In the genomic region with DNA sequence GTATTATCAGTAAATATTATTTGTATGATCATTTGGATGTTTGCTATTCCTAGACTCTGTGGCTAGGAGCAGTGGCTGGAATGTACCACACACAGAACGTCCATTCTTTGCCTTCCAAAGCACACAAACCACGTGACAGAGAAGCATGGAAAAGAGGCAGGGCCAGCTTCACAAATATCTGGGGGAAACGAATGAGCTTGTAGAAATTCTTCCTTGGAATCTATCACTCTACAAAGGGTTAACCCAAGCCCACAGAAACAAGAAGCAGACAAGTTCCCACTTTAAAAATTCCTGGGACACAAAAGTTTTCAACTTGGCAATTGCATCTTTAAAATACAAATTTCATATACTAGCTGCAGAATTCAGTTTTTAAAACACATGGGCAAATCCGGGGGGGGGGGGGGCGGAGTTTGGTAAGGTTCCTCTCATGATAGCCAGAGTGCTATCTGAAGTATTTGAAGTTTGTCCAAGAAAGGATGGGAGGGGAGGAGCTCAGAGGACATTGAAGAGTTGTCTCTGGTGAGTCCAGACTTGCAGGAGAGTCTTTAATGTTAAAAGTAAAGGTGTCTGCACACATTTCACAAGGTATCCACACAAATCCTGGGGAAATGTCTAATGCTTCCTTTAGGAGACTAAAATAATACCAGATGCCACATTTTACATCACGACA, we compare ENCODE assay signal across 9 mouse cellular contexts.
DNase-seq lines count a peak whose midpoint lies in the region; ATAC-seq and TF ChIP-seq lines count a peak whose summit lies in the region.
"Had no signal": no experiment of that assay in that cellular context is flagged by ENCODE, and none has a peak within 500 bp of the region (broad histone marks: within the 10 kb centered on the region; RNA-seq: fewer than 3 reads in every experiment).

No protein-coding gene starts in this region.

- H3K27me3 ChIP-seq in MEL (ENCODE audit: control insufficient read depth in 1 of 2, insufficient read depth in 2 of 2, low read length in 2 of 2), result no peaks in the 10 kb centered on the region
- 0 out of 2 replicates have a peak, but pooled peaks cover 2% of the 10 kb centered on the region for H3K27me3 ChIP-seq in forebrain, embryonic 11.5 days (ENCODE audit: control insufficient read depth, insufficient read depth, low read length)
- H3K27me3 ChIP-seq in limb, embryonic 15.5 days, result no peaks in the 10 kb centered on the region

- TF ChIP-seq RAD21 in MEL (IDR thresholded peaks at IDR 0.05; ENCODE audit: low read depth, low read length), result no peak

- no peak overlapping the region for H3K9ac ChIP-seq in MEL (ENCODE audit: control insufficient read depth, low read depth, low read length, poor library complexity, severe bottlenecking)
- H3K9ac ChIP-seq in forebrain, embryonic 11.5 days (ENCODE audit: low read length), result no peak overlapping the region
- no peak overlapping the region for H3K9ac ChIP-seq in limb, embryonic 15.5 days
- H3K9ac ChIP-seq: liver, embryonic 13.5 days had no signal

- TF ChIP-seq CTCF in MEL (IDR thresholded peaks at IDR 0.05 in 2 of 3, conservative IDR thresholded peaks at IDR 0.05 in 1 of 3; ENCODE audit: control insufficient read depth in 1 of 3, insufficient read depth in 1 of 3, low read depth in 2 of 3, low read length in 3 of 3, poor library complexity in 1 of 3, severe bottlenecking in 1 of 3), result no peak

- H3K27ac ChIP-seq in MEL (ENCODE audit: control insufficient read depth, low read depth, low read length), result no peak overlapping the region
- H3K27ac ChIP-seq in forebrain, embryonic 11.5 days (ENCODE audit: low read depth, low read length), result no peak overlapping the region
- no peak overlapping the region for H3K27ac ChIP-seq in limb, embryonic 15.5 days
- H3K27ac ChIP-seq: liver, embryonic 13.5 days had no signal

- peak overlapping the region; percentile 26; the same call in 1 of the 2 replicates for H3K4me2 ChIP-seq in forebrain, embryonic 11.5 days (ENCODE audit: low read depth, low read length, severe bottlenecking)
- peak overlapping the region; percentile 78; the same call in 1 of the 2 replicates for H3K4me2 ChIP-seq in limb, embryonic 15.5 days

- H3K9me3 ChIP-seq in MEL (replicated peaks; ENCODE audit: insufficient read depth, low read length), result no peaks in the 10 kb centered on the region
- no peaks in the 10 kb centered on the region for H3K9me3 ChIP-seq in forebrain, embryonic 11.5 days (ENCODE audit: control insufficient read depth, low read length)
- no peaks in the 10 kb centered on the region for H3K9me3 ChIP-seq in limb, embryonic 15.5 days
- H3K9me3 ChIP-seq: liver, embryonic 13.5 days had no signal

- no peak for TF ChIP-seq POLR2A in MEL (IDR thresholded peaks at IDR 0.05; ENCODE audit: control insufficient read depth in 1 of 2, insufficient read depth in 1 of 2, low read depth in 1 of 2, low read length in 2 of 2, poor library complexity in 1 of 2)

- no peak overlapping the region for H3K4me3 ChIP-seq in MEL (ENCODE audit: control insufficient read depth in 1 of 2, insufficient read depth in 1 of 2, low read depth in 2 of 2, low read length in 2 of 2)
- H3K4me3 ChIP-seq in forebrain, embryonic 11.5 days (ENCODE audit: low read depth, low read length), result peak overlapping the region; percentile 14; the same call in 1 of the 2 replicates
- H3K4me3 ChIP-seq in limb, embryonic 15.5 days, result peak overlapping the region; percentile 53; the same call in 1 of the 2 replicates
- H3K4me3 ChIP-seq: liver, embryonic 13.5 days had no signal

- H3K79me2 ChIP-seq in MEL (ENCODE audit: control insufficient read depth, insufficient read depth, low read length, poor library complexity), result no peaks in the 10 kb centered on the region

- TF ChIP-seq EP300 in MEL (IDR thresholded peaks at IDR 0.05; ENCODE audit: low read depth in 1 of 2, low read length in 2 of 2), result no peak

- no peaks in the 10 kb centered on the region for H3K36me3 ChIP-seq in MEL (ENCODE audit: control insufficient read depth in 1 of 2, insufficient read depth in 2 of 2, low read length in 2 of 2)
- H3K36me3 ChIP-seq in forebrain, embryonic 11.5 days (ENCODE audit: control insufficient read depth, insufficient read depth, low read length), result no peaks in the 10 kb centered on the region
- no peaks in the 10 kb centered on the region for H3K36me3 ChIP-seq in limb, embryonic 15.5 days
- H3K36me3 ChIP-seq: liver, embryonic 13.5 days had no signal

- 31% methylated on average over 6 of the region's 6 CpGs for WGBS in forebrain, embryonic 11.5 days
- WGBS in limb, embryonic 15.5 days, result 25% methylated on average over 6 of the region's 6 CpGs

- peak; percentile 41 for DNase-seq in cerebellum, adult 9-10 months
- no peak for DNase-seq in cerebellum, postnatal 14 days
- DNase-seq in MEL (ENCODE audit: low read depth, low spot score), result peak; percentile 6
- no peak for DNase-seq in forebrain, embryonic 11.5 days (ENCODE audit: low spot score)
- no peak for DNase-seq in T-cell, adult 2 months (ENCODE audit: low spot score)
- no peak for DNase-seq in left cerebral cortex, postnatal 36 days (ENCODE audit: low spot score in 2 of 2)
- DNase-seq: liver, embryonic 13.5 days had no signal

- no peaks in the 10 kb centered on the region for H3K4me1 ChIP-seq in MEL (ENCODE audit: control insufficient read depth in 1 of 2, insufficient read depth in 2 of 2, low read length in 2 of 2)
- no peaks in the 10 kb centered on the region for H3K4me1 ChIP-seq in forebrain, embryonic 11.5 days (replicated peaks; ENCODE audit: control insufficient read depth, insufficient read depth, low read length)
- no peaks in the 10 kb centered on the region for H3K4me1 ChIP-seq in limb, embryonic 15.5 days
- H3K4me1 ChIP-seq: liver, embryonic 13.5 days had no signal

- ATAC-seq in forebrain, embryonic 11.5 days (replicated peaks; ENCODE audit: low FRiP score), result no peak
- ATAC-seq in limb, embryonic 15.5 days (ENCODE audit: insufficient number of reproducible peaks, low FRiP score, low TSS enrichment, low read depth), result no peak
- no peak for ATAC-seq in megakaryocyte-erythroid progenitor cell, adult 5-6 weeks (replicated peaks; ENCODE audit: low FRiP score, low TSS enrichment, poor library complexity, severe bottlenecking)

- intact Hi-C loops in left cerebral cortex, postnatal 36 days (cut with DNase I), result loop anchor here (2.0 to 5.0 kb wide), 4 partner anchors 57 to 499 kb away; partner anchors contain the start of gene Nlgn1

TF ChIP-seq in MEL, 35 proteins besides CTCF, POLR2A, EP300 and RAD21:
- TF ChIP-seq GABPA (IDR thresholded peaks at IDR 0.05; ENCODE audit: low read depth, low read length), result no peak
- TF ChIP-seq POLR2AphosphoS5 (IDR thresholded peaks at IDR 0.05; ENCODE audit: borderline replicate concordance, low read depth, low read length), result no peak
- TF ChIP-seq USF2 (IDR thresholded peaks at IDR 0.05; ENCODE audit: borderline replicate concordance in 1 of 2, insufficient read depth in 1 of 2, low read depth in 1 of 2, low read length in 2 of 2), result no peak
- no peak for TF ChIP-seq USF1 (IDR thresholded peaks at IDR 0.05; ENCODE audit: low read depth, low read length)
- no peak for TF ChIP-seq RCOR1 (IDR thresholded peaks at IDR 0.05; ENCODE audit: low read depth, low read length)
- no peak for TF ChIP-seq TBP (IDR thresholded peaks at IDR 0.05; ENCODE audit: low read depth, low read length)
- TF ChIP-seq TCF12 (IDR thresholded peaks at IDR 0.05; ENCODE audit: low read depth, low read length), result no peak
- TF ChIP-seq POLR2AphosphoS2 (IDR thresholded peaks at IDR 0.05; ENCODE audit: low read length), result no peak
- TF ChIP-seq CHD2 (IDR thresholded peaks at IDR 0.05; ENCODE audit: low read length), result no peak
- no peak for TF ChIP-seq NELFE (IDR thresholded peaks at IDR 0.05; ENCODE audit: low read depth, low read length)
- TF ChIP-seq MAZ (IDR thresholded peaks at IDR 0.05; ENCODE audit: low read depth, low read length), result no peak
- no peak for TF ChIP-seq NRF1 (IDR thresholded peaks at IDR 0.05; ENCODE audit: insufficient read depth, low read depth, low read length, poor library complexity, severe bottlenecking)
- no peak for TF ChIP-seq E2F4 (IDR thresholded peaks at IDR 0.05; ENCODE audit: borderline replicate concordance, low read depth, low read length)
- TF ChIP-seq SIN3A (IDR thresholded peaks at IDR 0.05; ENCODE audit: low read length), result no peak
- TF ChIP-seq ZKSCAN1 (IDR thresholded peaks at IDR 0.05; ENCODE audit: low read depth, low read length), result no peak
- no peak for TF ChIP-seq MYC (IDR thresholded peaks at IDR 0.05; ENCODE audit: low read depth, low read length)
- TF ChIP-seq HCFC1 (IDR thresholded peaks at IDR 0.05; ENCODE audit: low read depth, low read length), result no peak
- TF ChIP-seq CHD1 (IDR thresholded peaks at IDR 0.05; ENCODE audit: low read depth, low read length), result no peak
- no peak for TF ChIP-seq MAFK (IDR thresholded peaks at IDR 0.05; ENCODE audit: borderline replicate concordance, low read depth, low read length)

Comparison
In these comparisons a context has a peak if more than half of its experiments do, and no peak if none do; other contexts are left out.
1. DNase-seq: peak in cerebellum, adult 9-10 months (single experiment) and MEL (single experiment); none in cerebellum, postnatal 14 days (0 of 2), forebrain, embryonic 11.5 days (single experiment), T-cell, adult 2 months (single experiment) and left cerebral cortex, postnatal 36 days (0 of 2).
2. H3K4me3 ChIP-seq: peak in forebrain, embryonic 11.5 days (single experiment) and limb, embryonic 15.5 days (single experiment); none in MEL (0 of 2).